9 mouse cellular contexts compared by ENCODE assay signal in the genomic region with DNA sequence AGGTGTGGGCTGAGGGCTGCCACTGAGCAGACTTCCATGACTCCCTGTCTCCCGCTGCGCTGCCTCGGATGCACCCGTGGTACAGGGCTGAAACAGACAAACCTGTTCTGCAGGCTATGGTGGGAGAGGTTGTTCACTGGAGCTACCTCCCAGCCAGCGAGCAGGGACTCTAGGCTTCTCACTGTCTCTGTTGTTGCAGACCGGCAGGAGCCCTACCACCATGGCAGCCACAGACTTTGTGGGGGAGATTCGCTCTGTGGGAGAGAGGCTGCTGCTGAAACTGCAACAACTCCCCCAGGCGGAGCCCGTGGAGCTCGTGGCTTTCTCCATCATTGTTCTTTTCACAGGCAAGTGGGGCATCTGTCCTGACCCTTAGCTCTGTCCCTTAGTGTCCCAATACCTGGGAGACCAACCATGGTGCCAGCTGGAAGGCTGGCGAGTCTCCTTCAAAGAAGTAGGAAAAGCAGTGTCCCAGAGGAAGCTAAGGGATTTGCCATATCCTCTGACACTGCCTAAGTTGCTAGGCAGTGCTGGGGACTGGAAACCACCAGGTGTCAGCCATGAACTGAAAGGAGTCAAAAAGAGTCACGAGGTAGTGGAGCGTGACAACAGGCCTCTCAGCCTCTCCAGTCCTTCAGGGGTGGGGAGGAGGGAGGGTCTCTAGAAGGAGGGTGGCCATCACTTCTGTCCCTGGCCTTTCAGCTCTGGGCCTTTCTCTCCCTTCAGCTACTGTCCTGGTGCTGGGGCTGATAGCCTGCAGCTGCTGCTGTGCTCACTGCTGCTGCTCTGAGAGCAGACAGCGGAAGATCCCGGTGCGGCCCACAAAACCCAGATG. TPM values are rescaled to one million over a fixed set of nuclear protein-coding genes. Genes with fewer than 3 reads are reported as not detected.
DNase-seq lines count a peak whose midpoint lies in the region; ATAC-seq lines count a peak whose summit lies in the region.
"Had no signal": no experiment of that assay in that cellular context is flagged by ENCODE, and none has a peak within 500 bp of the region (broad histone marks: within the 10 kb centered on the region; RNA-seq: fewer than 3 reads in every experiment).

No protein-coding gene starts in this region.

- WGBS in midbrain, embryonic 10.5 days: 47% methylated on average over 16 of the region's 16 CpGs
- WGBS in midbrain, embryonic 15.5 days: 41% methylated on average over 16 of the region's 16 CpGs
- 46% methylated on average over 16 of the region's 16 CpGs for WGBS in midbrain, embryonic 16.5 days

- no peak overlapping the region for H3K9ac ChIP-seq in midbrain, embryonic 15.5 days
- peak overlapping the region; percentile 1; the same call in 1 of the 2 replicates for H3K9ac ChIP-seq in midbrain, embryonic 16.5 days (ENCODE audit: low read depth, low read length)

- H3K27me3 ChIP-seq in midbrain, embryonic 10.5 days (ENCODE audit: low read depth, poor library complexity, severe bottlenecking): no peaks in the 10 kb centered on the region
- H3K27me3 ChIP-seq in midbrain, embryonic 15.5 days (replicated peaks): no peaks in the 10 kb centered on the region
- H3K27me3 ChIP-seq in midbrain, embryonic 16.5 days (ENCODE audit: control insufficient read depth, insufficient read depth, low read depth, low read length): no peaks in the 10 kb centered on the region
- H3K27me3 ChIP-seq: megakaryocyte, embryonic 14.5 days had no signal

- ATAC-seq in midbrain, embryonic 15.5 days (replicated peaks): no peak
- ATAC-seq in midbrain, embryonic 16.5 days: no peak

- H3K9me3 ChIP-seq in midbrain, embryonic 10.5 days (replicated peaks): no peaks in the 10 kb centered on the region
- H3K9me3 ChIP-seq in midbrain, embryonic 15.5 days: no peaks in the 10 kb centered on the region
- no peaks in the 10 kb centered on the region for H3K9me3 ChIP-seq in midbrain, embryonic 16.5 days (replicated peaks; ENCODE audit: control insufficient read depth, low read length, poor library complexity, severe bottlenecking)
- H3K9me3 ChIP-seq: megakaryocyte, embryonic 14.5 days had no signal

- H3K4me3 ChIP-seq in midbrain, embryonic 10.5 days: 0 out of 2 replicates have a peak overlapping the region, but pooled peaks have one; percentile 4
- H3K4me3 ChIP-seq in midbrain, embryonic 15.5 days: no peak overlapping the region
- H3K4me3 ChIP-seq in midbrain, embryonic 16.5 days (ENCODE audit: low read depth, low read length): no peak overlapping the region
- H3K4me3 ChIP-seq: megakaryocyte, embryonic 14.5 days had no signal

- H3K36me3 ChIP-seq in midbrain, embryonic 10.5 days: peaks cover 17% of the 10 kb centered on the region
- no peaks in the 10 kb centered on the region for H3K36me3 ChIP-seq in midbrain, embryonic 15.5 days (replicated peaks)
- H3K36me3 ChIP-seq in midbrain, embryonic 16.5 days (ENCODE audit: control insufficient read depth, insufficient read depth, low read length): peaks cover 5% of the 10 kb centered on the region; the same call in 1 of the 2 replicates

- peaks cover 61% of the 10 kb centered on the region for H3K4me1 ChIP-seq in midbrain, embryonic 10.5 days
- H3K4me1 ChIP-seq in midbrain, embryonic 15.5 days: 0 out of 2 replicates have a peak, but pooled peaks cover 3% of the 10 kb centered on the region
- H3K4me1 ChIP-seq in midbrain, embryonic 16.5 days (ENCODE audit: control insufficient read depth, insufficient read depth, low read length): no peaks in the 10 kb centered on the region

- peak overlapping the region; percentile 74 for H3K27ac ChIP-seq in midbrain, embryonic 10.5 days (replicated peaks)
- no peak overlapping the region for H3K27ac ChIP-seq in midbrain, embryonic 15.5 days
- no peak overlapping the region for H3K27ac ChIP-seq in midbrain, embryonic 16.5 days (ENCODE audit: low read length)

- DNase-seq in adrenal gland, postnatal 10 days: peak; percentile 61
- no peak for DNase-seq in adrenal gland, adult (ENCODE audit: inconsistent age in 2 of 2, low spot score in 1 of 2)
- no peak for DNase-seq in midbrain, embryonic 10.5 days (ENCODE audit: low spot score)
- peak; percentile 43 to 54 for DNase-seq in layer of hippocampus, adult 8-10 months (ENCODE audit: low spot score in 2 of 2)
- DNase-seq in gastrocnemius, postnatal 4 days (ENCODE audit: low spot score in 2 of 2): no peak
- DNase-seq in adrenal gland, adult 18-20 months (ENCODE audit: low spot score in 2 of 2): no peak

- no peak overlapping the region for H3K4me2 ChIP-seq in midbrain, embryonic 15.5 days
- no peak overlapping the region for H3K4me2 ChIP-seq in midbrain, embryonic 16.5 days (ENCODE audit: low read length)

RNA-seq across cellular contexts. Expression of a gene that starts 5.4 kb away (rescaled TPM):
- 1 to 10 TPM; 1.5 to 2.6 TPM for total RNA-seq in adrenal gland, postnatal 10 days (2021)
- polyA plus RNA-seq in midbrain, embryonic 10.5 days (2016; fragmentation: Nextera tagmentation; extraction: Ambion mirVana): 1.0 and 1.6 TPM in 2 replicates
- 1.2 and 1.4 TPM in 2 replicates for polyA plus RNA-seq in midbrain, embryonic 15.5 days (2015; fragmentation: Nextera tagmentation; extraction: Ambion mirVana)
- total RNA-seq in layer of hippocampus, adult 8-10 months (2022): under 1 TPM; 0.57 to 0.96 (median 0.66) TPM
- polyA plus RNA-seq in midbrain, embryonic 16.5 days (2015; fragmentation: Nextera tagmentation; extraction: Ambion mirVana): 1.4 and 1.5 TPM in 2 replicates
- total RNA-seq in gastrocnemius, postnatal 4 days (2021): 10 to 100 TPM; 14.1 to 17.1 TPM
- under 1 TPM in 1 of 2 experiments, not detected in 1; 0.74 TPM for total RNA-seq in adrenal gland, adult 18-20 months (2021)

RNA-seq across cellular contexts. Expression of a gene that starts 6.6 kb away (rescaled TPM):
- under 1 TPM in 1 of 2 experiments, not detected in 1; 0.30 TPM for total RNA-seq in adrenal gland, postnatal 10 days (2021)
- 1.00 and 1.3 TPM in 2 replicates for polyA plus RNA-seq in midbrain, embryonic 10.5 days (2016; fragmentation: Nextera tagmentation; extraction: Ambion mirVana)
- polyA plus RNA-seq in midbrain, embryonic 15.5 days (2015; fragmentation: Nextera tagmentation; extraction: Ambion mirVana): 1.0 and 1.1 TPM in 2 replicates
- total RNA-seq in layer of hippocampus, adult 8-10 months (2022): not detected
- 0.44 and 0.87 TPM in 2 replicates for polyA plus RNA-seq in midbrain, embryonic 16.5 days (2015; fragmentation: Nextera tagmentation; extraction: Ambion mirVana)
- under 1 TPM in 1 of 2 experiments, not detected in 1; 0.39 TPM for total RNA-seq in gastrocnemius, postnatal 4 days (2021)
- total RNA-seq in adrenal gland, adult 18-20 months (2021): not detected

RNA-seq across cellular contexts. Expression of a gene that starts 27.9 kb away (rescaled TPM):
- 10 to 100 TPM; 38.0 to 38.1 TPM for total RNA-seq in adrenal gland, postnatal 10 days (2021)
- 51.9 and 52.1 TPM in 2 replicates for polyA plus RNA-seq in midbrain, embryonic 10.5 days (2016; fragmentation: Nextera tagmentation; extraction: Ambion mirVana)
- polyA plus RNA-seq in midbrain, embryonic 15.5 days (2015; fragmentation: Nextera tagmentation; extraction: Ambion mirVana): 52.1 and 53.1 TPM in 2 replicates
- total RNA-seq in layer of hippocampus, adult 8-10 months (2022): 10 to 100 TPM; 39.7 to 60.3 (median 44.3) TPM
- polyA plus RNA-seq in midbrain, embryonic 16.5 days (2015; fragmentation: Nextera tagmentation; extraction: Ambion mirVana): 49.0 and 51.5 TPM in 2 replicates
- total RNA-seq in gastrocnemius, postnatal 4 days (2021): 10 to 100 TPM; 25.1 to 25.7 TPM
- total RNA-seq in adrenal gland, adult 18-20 months (2021): 10 to 100 TPM; 37.3 to 47.6 TPM

RNA-seq across cellular contexts. Expression of a gene that starts 28.1 kb away (rescaled TPM):
- 10 to 100 TPM; 17.8 to 24.5 TPM for total RNA-seq in adrenal gland, postnatal 10 days (2021)
- 30.6 and 31.8 TPM in 2 replicates for polyA plus RNA-seq in midbrain, embryonic 10.5 days (2016; fragmentation: Nextera tagmentation; extraction: Ambion mirVana)
- 22.4 and 25.7 TPM in 2 replicates for polyA plus RNA-seq in midbrain, embryonic 15.5 days (2015; fragmentation: Nextera tagmentation; extraction: Ambion mirVana)
- 10 to 100 TPM; 27.4 to 32.5 (median 30.3) TPM for total RNA-seq in layer of hippocampus, adult 8-10 months (2022)
- polyA plus RNA-seq in midbrain, embryonic 16.5 days (2015; fragmentation: Nextera tagmentation; extraction: Ambion mirVana): 24.3 and 25.2 TPM in 2 replicates
- 10 to 100 TPM in 1 of 2 experiments, 1 to 10 TPM in 1; 8.6 to 12.9 TPM for total RNA-seq in gastrocnemius, postnatal 4 days (2021)
- 10 to 100 TPM; 17.1 to 27.1 TPM for total RNA-seq in adrenal gland, adult 18-20 months (2021)

RNA-seq across cellular contexts. Expression of a gene that starts 47.0 kb away (rescaled TPM):
- total RNA-seq in adrenal gland, postnatal 10 days (2021): 1 to 10 TPM in 1 of 2 experiments, under 1 TPM in 1; 0.91 to 1.2 TPM
- 0.12 and 0.21 TPM in 2 replicates for polyA plus RNA-seq in midbrain, embryonic 10.5 days (2016; fragmentation: Nextera tagmentation; extraction: Ambion mirVana)
- 0.03 and 0.10 TPM in 2 replicates for polyA plus RNA-seq in midbrain, embryonic 15.5 days (2015; fragmentation: Nextera tagmentation; extraction: Ambion mirVana)
- total RNA-seq in layer of hippocampus, adult 8-10 months (2022): 1 to 10 TPM in 1 of 4 experiments, under 1 TPM in 3; 0.11 to 1.2 (median 0.56) TPM
- 0.09 TPM in 1 of 2 replicates, not detected in the other for polyA plus RNA-seq in midbrain, embryonic 16.5 days (2015; fragmentation: Nextera tagmentation; extraction: Ambion mirVana)
- total RNA-seq in gastrocnemius, postnatal 4 days (2021): under 1 TPM; 0.37 to 0.60 TPM
- total RNA-seq in adrenal gland, adult 18-20 months (2021): not detected

Comparison
In these comparisons a context has a peak if more than half of its experiments do, and no peak if none do; other contexts are left out.
1. DNase-seq: peak in adrenal gland, postnatal 10 days (single experiment) and layer of hippocampus, adult 8-10 months (2 of 2); none in adrenal gland, adult (0 of 2), midbrain, embryonic 10.5 days (single experiment), gastrocnemius, postnatal 4 days (0 of 2) and adrenal gland, adult 18-20 months (0 of 2).
2. RNA of a gene that starts 5.4 kb away (total RNA-seq): 14.1 to 17.1 TPM in gastrocnemius, postnatal 4 days; 1.5 to 2.6 TPM in adrenal gland, postnatal 10 days, 0.57 to 0.96 TPM in layer of hippocampus, adult 8-10 months and 0.74 TPM in adrenal gland, adult 18-20 months; every median in the first group is over 4 times any median in the second.